Mouse (Mus musculus): ENCODE results near the gene Tmem175.

The Tmem175 gene

DNA sequence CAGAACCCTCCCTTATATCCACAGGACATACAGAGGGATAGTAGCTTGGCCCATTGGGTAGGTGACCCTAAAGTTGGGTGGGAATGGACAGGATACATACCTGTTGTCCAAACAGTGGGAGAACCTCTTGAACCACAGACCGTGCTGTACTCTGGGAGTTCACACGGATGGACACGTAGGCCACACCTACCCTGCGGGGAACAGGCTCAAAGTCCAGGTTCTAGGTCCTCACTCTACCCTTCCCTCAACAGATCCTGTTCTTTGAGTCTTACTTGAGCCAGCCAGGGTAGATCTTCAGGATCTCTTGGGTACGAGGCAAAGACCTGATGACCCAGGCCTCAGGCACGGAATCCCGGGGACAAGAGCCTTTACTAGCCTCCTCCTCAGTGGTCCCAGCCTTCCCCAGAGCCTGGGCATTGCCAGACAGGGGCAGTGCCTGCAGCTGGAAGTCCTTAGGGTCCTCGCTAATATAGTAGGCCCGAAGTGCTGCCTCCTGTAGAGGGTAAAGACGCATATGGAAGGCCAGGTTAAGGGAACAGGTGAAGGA lies 24.9 kb downstream of the Tmem175 start:
- DNase-seq (ENCODE audit: low spot score in 2 of 2): no peak

DNA sequence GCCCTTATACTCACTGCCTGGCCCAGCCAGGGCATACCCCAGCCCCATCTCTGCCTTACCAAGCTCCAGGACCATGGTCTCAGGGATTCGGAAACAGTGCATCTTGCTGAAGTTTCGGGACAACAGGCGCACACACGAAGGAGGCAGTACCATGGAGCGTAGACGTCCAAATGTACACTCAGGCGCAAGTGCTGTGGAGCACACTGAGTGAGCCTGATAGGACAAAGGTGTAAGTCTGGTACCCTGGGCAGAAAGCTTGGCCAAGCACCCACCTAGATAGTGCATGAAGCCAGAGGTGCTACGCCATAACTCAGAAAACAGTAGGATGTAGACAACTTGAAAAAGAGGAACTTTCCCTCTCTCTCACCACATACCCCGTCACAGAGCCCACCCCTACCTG lies 25.8 kb downstream of the Tmem175 start:
- no peak for DNase-seq (ENCODE audit: low spot score in 2 of 2)

DNA sequence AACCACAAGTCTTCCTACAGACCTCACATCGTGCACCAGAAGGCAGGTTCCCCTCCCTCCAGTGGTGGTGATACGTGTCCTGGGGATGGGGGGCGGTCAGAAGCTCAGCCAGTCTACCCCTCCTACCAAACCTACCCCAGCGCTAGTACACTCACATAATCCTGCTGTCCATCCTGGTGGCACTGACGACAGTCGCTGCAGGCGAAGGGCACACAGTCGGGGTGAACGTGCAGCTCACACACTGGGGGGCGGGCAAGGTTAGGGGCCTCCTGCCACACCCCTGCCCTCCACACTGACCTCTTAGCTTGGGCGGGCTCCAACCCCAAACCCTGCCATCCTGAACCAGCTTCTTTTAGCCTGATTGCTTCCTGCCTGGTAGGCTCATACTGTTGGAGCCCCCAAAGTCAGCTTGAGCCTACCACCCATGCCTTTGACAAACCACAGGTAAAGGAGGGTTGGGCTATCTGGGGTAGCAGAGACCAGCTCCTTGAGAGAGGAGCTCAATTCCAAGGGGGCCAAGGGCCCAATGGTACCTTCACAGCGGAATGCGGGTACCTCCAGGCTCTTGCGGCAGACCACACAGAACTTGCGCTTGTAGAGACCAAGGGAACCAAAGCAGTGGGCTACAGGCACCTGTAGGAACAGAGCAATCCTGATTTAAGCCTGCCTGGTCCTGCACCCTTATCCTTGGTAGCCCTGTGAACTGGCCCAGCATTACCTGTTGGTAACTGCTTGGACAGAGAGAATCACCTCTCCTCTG lies 26.5 kb downstream of the Tmem175 start:
- DNase-seq (ENCODE audit: low spot score in 2 of 2): no peak

- DNase-seq (ENCODE audit: low spot score in 2 of 2): no peak
These were observed 27.8 kb downstream of the Tmem175 start for GRCm38 (mm10) chr5:108657406-108657805.

- DNase-seq (ENCODE audit: low spot score in 2 of 2): no peak
These were observed 29.0 kb downstream of the Tmem175 start for GRCm38 (mm10) chr5:108658611-108659010.

DNA sequence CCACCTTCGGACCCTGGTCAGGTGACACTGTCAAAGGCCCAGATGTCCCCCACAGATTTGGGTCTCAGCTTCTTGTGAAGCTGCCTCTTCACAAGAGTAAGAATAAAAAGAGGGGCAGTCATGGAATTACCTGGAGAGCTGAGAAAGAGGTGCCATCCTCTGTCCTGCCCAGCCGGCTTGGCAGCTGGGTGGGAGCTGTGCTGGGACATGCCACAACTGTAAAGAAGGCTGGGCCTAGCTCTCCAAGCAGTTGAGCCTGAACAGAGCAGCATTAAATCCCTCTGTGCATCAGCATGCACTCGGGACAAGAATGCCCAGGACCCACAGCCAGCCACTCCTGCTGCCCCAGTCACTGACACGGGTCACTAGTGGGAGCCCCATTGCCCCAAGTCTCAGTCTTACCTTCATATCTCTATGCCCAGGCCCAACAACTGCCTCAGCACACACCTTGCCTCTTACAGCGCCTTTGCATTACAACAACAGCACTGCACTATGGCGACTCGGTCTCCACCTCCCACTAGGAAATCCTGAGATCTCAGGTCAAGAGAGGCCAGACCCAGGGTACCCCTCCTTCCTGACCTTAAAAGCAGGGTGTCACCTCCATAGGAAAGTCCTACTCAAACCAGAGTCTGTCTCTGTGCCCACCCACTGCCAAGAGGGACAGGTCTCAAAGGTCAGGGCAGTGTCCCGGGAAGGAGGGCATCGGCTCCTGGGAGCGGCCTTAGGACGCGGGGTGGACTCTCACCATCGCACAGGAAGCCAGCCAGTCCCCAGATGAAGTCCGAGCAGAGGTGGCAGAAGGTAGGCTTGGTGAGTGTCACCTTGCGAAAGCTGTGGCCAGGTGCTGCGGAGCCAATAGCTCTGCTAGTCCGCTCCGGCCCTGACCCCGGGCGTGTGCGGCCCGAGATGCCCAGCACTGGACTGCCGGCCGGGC lies 30.4 kb downstream of the Tmem175 start, which contains the start of gene Idua:
Idua (plus strand) TSS at position 634 of the 934 bp plus-strand sequence.
- no peak for DNase-seq (ENCODE audit: low spot score in 2 of 2)

GRCm38 (mm10) chr5:108660632-108661268 lies 31.2 kb downstream of the Tmem175 start:
- peak; percentile 88 to 90 for DNase-seq (ENCODE audit: low spot score in 2 of 2)

DNA sequence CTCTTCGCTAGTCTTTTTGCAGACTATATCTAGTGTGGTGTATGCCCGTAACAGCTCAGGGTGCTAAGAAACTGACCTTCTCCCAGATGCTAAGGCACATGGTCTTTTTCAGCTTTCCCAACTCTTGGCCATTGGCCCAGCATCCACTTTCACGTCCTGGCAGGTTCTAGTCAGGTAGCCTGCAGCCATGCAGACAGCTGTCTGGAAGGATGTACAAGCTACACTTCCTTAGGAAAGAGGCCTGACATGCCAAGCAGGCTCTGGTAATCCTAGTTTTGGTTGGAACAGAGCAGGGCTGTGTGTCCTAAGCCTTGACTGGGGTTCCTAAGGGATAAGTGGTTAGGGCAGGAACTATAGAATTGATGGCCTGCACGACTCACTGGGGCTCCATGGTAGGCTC lies 33.2 kb downstream of the Tmem175 start:
- DNase-seq (ENCODE audit: low spot score in 2 of 2): no peak

DNA sequence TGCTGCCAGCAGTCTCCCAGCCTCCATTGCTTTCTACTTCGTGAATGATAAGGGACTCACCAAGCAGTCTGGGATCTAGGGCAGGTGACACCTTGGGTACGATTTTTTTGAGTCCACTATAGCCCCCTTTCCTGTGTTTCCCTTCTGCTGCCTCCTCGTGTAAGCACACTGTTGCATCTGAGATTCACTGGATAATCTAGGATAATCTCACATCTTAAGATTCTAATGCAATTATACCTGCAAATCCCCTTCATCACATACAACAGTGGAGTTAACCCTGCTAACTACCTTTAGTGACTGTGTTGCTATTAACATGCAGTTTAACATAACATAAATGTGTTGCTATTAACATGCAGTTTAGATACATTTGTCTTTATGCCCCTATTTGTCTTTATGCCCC lies 35.5 kb downstream of the Tmem175 start:
- DNase-seq (ENCODE audit: low spot score in 2 of 2): no peak

DNA sequence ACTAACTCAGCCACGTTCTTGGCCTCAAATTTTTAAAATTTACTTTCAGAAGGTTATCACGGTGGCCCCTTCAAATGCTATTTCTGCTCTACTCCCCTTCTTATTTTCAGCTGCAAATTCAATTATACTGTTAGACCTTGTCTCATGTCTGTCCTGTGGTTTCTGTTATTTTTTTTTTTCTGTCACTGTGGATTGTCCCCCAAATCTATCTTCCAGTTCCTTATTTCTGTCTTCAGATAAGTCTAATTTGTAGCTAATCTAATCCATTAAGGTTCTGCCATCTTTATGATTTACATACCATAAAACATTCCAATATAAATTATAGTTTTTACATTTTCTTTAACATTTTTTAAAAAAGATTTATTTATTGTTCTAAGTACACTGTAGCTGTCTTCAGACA lies 37.8 kb downstream of the Tmem175 start:
- no peak for DNase-seq (ENCODE audit: low spot score in 2 of 2)

GRCm38 (mm10) chr5:108668387-108668932 lies 38.9 kb downstream of the Tmem175 start:
- DNase-seq (ENCODE audit: low spot score in 2 of 2): peak in 1 of 2 experiments; percentile 2

GRCm38 (mm10) chr5:108668977-108669936 lies 39.7 kb downstream of the Tmem175 start, which contains the start of gene Dgkq:
Gene Dgkq (minus strand): TSS chr5:108669672.
- peak; percentile 85 to 93 for DNase-seq (ENCODE audit: low spot score in 2 of 2)

GRCm38 (mm10) chr5:108669986-108670385 lies 40.4 kb downstream of the Tmem175 start:
- no peak for DNase-seq (ENCODE audit: low spot score in 2 of 2)

GRCm38 (mm10) chr5:108670785-108671184 lies 41.2 kb downstream of the Tmem175 start:
- no peak for DNase-seq (ENCODE audit: low spot score in 2 of 2)

- no peak for DNase-seq (ENCODE audit: low spot score in 2 of 2)
These were observed 42.2 kb downstream of the Tmem175 start for GRCm38 (mm10) chr5:108671757-108672156.

DNA sequence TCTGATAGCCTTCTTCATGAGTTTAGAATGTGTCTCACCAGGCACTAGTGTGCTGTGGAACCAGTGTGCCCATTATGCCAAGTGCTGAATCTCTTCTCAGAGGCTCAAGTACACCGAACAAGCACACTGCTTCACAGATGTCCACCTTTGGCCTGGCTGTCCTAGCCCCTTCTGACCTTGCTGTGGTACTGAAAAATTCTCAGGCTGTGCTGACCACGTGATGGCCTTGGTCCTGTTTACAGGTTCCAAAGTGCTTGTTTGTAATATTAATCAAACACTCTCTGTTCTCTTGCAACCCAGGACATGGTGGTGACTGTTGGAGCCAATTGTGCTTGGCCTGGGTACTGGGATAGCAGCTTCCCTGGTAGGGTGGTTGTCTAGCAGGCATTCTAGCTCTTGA lies 45.1 kb downstream of the Tmem175 start:
- DNase-seq (ENCODE audit: low spot score in 2 of 2): no peak

DNA sequence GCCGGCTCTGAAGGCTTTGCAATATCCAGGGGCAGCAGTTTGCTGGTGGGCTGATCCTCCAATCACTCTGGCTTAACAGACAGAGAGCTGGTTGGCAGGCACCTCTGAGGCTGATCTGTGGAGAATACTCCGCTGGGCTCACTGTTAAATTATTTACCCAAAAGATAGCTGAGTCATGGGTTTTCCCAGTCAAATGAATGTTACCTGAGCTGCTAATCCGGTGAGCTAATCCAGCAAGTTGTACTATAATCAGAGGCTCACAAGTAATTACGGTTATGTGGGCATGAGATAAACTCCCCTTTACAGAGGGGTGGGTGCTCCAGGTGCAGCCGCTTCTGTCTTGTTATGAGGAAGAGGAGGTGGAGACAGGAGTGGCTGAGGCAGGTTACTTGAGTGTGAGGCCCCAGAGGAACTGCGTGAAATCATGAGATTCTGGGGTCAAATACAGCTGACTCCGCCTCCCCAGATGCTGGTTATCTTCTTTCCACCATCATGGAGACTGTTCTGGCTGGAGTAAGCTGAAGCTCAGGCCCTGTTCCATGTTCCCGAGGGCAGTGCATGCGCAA lies 45.8 kb downstream of the Tmem175 start, which contains the start of gene Slc26a1:
Slc26a1 (minus strand) TSS at position 319 of the 566 bp plus-strand sequence.
- DNase-seq (ENCODE audit: low spot score in 2 of 2): no peak

DNA sequence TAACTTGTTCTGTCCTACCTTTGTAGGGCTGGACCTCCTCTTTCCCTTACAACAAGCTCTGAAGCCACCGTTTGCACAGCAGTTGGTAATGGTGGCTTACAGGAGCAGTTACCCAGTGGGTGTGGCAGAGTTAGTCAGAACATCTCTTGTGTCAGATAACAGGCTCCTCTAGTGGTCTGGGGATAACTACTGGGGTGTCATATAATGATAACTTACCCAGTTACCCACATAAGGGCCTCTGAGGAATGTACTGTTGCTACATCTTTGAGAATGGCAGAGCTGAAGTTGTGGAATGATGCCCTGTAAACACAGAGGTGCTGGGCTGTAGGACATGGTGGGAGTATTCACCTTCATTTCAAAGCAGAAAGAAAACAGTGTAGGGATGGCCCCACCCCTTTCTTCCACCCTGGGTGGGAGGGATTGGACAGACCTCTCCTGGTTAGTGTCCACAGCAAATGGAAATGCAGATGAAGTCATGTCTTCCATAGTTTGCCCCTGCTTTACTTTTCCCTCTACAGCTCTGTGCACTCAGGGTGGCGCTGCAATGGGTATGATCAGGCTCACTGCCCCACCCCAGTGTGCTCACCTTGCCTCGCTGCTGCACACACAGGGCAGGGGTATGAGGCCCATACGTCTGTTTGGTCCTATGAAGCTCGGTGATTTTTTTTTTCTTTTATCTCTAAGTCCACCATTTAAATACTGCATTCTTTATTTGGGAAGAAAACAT lies 47.4 kb downstream of the Tmem175 start:
- DNase-seq (ENCODE audit: low spot score in 2 of 2): no peak

GRCm38 (mm10) chr5:108677605-108678295 lies 48.2 kb downstream of the Tmem175 start:
- peak; percentile 81 to 83 for DNase-seq (ENCODE audit: low spot score in 2 of 2)
